Mouse (Mus musculus) spleen, adult 18-20 months (tissue): ENCODE results near the gene Diras1.
A peak's percentile ranks its signal among the peaks of the same experiment; 100 is the strongest.

Source experiments
- DNase-seq, 2 experiments: peaks; one replicate each; pipeline ENCODE4 v3.0.0; 2022; ENCODE audit warnings: mixed read lengths in 2 of 2

The Diras1 gene

GRCm38 (mm10) chr10:81028219-81028618, 2.8 kb upstream of the Diras1 start:
- DNase-seq = no peak

DNA sequence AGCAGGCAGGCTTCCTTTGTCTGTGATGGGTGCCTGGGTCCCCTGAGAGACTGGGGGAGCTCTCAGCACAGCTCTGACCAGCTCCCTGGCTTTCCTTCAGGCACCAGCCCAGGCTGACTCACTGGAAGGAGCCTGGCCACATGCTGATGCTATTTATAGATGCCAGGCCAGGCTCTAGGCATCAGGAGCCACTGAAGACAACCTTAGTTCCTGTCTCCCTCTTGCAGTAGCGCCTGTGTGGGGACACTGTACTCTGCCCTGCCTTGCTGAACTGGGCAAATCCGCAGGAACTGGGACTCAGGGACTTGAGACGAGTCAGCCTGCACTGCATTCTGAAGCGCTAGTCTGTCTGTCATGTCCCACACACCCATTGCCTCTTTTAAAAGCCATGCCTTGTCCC, 1.9 kb upstream of the Diras1 start:
- DNase-seq = no peak

- no peak for DNase-seq
Observed at GRCm38 (mm10) chr10:81026857-81027256, 1.4 kb upstream of the Diras1 start.

- no peak for DNase-seq
Observed at GRCm38 (mm10) chr10:81025047-81025621, 328 bp downstream of the Diras1 start.

GRCm38 (mm10) chr10:81024346-81024937, 1.0 kb downstream of the Diras1 start:
- DNase-seq = no peak

DNA sequence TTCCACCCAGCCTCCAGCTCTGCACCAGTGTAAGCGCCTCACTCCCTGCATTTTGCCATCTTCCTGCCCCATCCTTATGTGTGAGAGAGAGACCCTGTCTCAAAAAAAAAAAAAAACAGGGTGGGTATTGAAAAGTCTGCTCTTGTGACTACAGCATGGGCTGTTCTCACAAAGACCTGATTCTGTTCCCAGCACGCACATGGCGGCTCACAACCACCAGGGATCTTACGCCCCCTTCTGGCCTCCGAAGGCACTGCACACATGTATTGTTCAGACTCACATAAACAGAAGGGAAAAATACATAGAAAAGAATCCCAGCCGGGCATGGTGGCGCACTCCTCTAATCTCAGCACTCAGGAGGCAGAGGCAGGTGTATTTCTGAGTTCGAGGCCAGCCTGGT, 2.7 kb downstream of the Diras1 start:
- no peak for DNase-seq

DNA sequence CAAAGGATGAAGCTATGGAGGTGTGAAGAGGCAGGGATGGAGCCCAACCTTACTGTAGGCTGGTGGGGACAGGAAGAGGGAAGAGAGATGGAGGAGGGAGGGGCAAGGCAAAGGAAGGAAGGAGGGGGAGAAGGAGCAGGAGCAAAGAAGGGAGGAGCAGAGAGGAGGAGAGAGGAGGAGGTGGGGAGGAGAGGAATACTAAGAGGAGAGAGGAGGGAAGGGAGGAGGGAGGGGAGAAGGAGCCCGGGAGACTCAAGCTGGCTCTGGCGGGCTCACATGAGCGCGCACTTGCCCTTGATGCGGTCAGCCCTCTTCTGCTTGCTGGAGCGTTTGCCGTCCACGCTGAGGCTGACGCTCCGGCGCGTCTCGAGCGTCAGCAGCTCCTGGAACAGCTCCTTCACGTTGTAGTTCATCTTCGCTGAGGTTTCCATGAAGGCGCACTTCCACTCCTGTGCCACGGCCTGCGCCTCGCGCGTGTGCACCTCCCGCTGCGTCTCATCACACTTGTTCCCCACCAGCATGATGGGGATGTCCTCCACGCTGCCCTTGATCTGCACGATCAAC, 3.8 kb downstream of the Diras1 start:
- no peak for DNase-seq

DNA sequence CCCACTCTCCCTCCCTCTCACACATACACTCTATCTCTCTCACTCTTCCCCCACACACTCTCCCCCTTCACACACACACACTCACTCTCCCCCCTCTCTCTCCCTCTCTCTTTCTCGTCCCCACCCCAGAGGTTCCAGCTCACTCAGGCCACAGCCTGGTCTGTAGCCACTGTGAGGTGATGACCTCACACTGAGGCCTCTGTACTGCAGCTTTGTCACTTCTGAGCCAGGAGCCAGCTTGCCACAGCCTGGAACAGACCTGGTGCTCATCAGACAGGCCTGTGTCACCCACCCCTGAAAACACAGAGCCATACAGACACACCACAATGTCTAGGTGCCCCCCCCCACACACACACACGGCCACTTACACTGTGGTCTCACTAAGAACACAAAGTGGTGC, 5.3 kb downstream of the Diras1 start:
- DNase-seq = no peak

DNA sequence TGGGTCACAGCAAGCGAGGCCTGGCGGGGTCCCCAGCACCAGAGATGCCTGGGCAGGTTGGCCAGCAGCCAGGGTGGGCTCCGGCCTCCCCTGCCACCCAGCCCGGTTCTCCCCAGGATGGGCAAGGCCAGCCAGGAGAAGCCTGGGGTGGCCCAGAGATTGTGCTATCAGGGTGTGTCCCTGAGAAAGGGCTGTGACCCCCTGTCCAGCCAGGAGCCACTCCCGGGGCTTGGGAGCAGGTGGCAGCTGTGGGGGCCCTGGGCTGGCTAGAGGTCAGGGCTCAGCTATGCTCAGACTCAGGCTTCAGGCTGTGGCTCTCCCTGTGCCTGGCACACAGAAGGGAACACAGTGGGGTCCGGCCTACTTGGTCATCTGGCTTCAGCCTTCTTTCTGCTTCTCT, 5.8 kb downstream of the Diras1 start:
- no peak for DNase-seq

- DNase-seq = no peak
Observed at GRCm38 (mm10) chr10:81018326-81018725, 7.1 kb downstream of the Diras1 start.

GRCm38 (mm10) chr10:81016645-81017044, 8.8 kb downstream of the Diras1 start:
- DNase-seq = peak; percentile 45 to 80

DNA sequence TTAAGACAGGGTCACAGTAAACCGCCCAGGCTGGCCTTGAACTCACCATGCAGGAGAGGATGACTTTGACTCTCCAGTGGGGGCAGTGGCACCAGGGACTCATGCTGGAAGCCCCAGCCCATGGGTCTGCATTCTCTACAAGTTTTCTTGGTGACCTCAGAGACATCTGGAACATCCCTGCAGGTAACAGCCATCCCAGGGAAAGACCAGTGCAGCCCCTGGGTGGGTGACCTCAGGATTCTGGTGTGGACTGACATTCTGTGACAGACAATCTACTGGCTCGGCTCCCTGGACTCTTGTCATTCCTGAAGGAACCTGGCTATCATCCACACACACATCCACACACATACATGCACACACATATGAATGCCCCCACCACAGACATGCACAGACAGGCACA, 9.8 kb downstream of the Diras1 start:
- no peak for DNase-seq

DNA sequence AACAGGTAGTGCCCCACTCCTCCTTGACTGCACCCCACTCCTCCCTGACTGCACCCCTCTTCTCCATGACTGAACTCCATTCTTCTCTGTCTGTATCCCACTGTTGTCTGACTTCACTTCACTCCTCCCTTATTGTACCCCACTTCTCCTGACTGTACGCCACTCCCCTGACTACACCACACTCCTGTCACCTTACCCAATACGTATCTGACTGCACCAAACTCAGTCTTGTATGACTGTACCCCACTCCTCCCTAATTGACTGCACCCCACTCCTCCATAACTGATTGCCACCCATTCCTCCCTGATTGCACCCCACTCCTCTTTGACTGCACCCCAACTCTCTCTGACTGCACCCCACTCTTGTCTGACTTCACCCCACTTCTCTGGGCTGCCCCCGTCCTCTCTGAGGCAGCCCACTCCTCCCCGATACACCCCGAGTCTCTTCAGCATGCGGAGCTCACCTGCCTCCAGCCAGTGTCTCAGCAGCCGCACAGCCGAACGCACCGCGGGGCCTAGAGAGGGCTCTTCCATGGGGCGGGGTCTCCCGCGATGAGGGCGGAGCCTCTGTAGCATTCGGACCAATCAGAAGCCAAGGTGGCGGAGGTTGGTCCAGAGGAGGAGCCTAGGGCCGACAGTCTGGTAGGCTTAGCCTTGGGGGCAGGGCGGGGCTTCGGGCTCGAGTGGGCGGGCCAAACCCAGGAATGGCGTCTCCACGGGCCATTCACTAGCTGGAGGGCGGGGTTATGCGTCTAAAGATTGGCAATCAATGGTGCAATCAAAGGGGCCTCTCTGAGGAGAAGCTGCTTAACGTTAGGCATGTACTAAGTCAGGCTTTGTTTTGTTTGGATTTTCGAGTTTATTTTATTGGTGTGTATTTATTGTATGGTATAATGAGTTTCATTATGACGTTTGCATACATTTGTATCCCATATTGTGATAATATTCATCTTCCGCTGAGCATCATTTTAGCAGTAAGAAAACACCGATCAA, 10.8 kb downstream of the Diras1 start, which contains the start of gene Gng7:
TSS of gene Gng7 (minus strand) at position 553 of the 992 bp plus-strand sequence.
- DNase-seq = peak; percentile 87 to 88

DNA sequence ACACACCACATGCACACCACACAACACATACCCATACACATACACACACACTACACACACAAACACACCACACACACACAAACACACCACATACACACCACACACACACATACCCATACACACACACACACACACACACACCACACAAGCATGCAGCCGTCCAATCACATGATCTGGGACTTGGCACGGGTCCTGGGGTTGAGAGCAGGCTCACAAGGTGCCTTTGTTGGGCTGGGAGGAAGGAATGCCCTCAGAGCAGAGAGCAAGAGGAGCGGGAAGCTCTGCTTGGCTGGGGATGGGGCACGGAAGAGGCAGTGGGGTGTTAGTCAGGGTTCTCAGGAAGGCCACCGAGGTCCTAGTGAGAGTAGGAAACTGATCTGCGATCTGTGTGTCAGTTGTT, 14.6 kb downstream of the Diras1 start:
- DNase-seq = no peak

DNA sequence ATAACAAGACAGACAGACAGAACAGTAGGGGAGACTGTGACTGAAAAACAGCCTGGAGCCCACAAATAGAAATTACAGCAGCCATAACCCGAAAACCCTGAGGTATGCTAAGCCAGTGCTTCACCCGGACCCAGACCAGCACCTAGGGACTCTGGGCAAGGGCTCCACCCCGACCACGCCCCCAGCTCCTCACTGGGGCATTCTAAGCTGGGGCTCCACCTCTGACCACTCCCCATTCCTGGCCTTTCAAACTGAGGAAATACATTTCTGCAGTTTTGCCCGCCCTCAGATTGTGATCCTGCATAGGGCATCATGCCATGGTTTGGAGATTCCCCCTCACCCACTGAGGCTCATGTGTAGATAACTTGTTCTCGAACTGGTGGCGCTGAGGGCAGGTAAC, 18.2 kb downstream of the Diras1 start:
- no peak for DNase-seq

- no peak for DNase-seq
Observed at GRCm38 (mm10) chr10:81006005-81006677, 19.3 kb downstream of the Diras1 start.

- no peak for DNase-seq
Observed at GRCm38 (mm10) chr10:81001161-81001560, 24.3 kb downstream of the Diras1 start.

GRCm38 (mm10) chr10:81000197-81001062, 25.0 kb downstream of the Diras1 start:
- DNase-seq = no peak

DNA sequence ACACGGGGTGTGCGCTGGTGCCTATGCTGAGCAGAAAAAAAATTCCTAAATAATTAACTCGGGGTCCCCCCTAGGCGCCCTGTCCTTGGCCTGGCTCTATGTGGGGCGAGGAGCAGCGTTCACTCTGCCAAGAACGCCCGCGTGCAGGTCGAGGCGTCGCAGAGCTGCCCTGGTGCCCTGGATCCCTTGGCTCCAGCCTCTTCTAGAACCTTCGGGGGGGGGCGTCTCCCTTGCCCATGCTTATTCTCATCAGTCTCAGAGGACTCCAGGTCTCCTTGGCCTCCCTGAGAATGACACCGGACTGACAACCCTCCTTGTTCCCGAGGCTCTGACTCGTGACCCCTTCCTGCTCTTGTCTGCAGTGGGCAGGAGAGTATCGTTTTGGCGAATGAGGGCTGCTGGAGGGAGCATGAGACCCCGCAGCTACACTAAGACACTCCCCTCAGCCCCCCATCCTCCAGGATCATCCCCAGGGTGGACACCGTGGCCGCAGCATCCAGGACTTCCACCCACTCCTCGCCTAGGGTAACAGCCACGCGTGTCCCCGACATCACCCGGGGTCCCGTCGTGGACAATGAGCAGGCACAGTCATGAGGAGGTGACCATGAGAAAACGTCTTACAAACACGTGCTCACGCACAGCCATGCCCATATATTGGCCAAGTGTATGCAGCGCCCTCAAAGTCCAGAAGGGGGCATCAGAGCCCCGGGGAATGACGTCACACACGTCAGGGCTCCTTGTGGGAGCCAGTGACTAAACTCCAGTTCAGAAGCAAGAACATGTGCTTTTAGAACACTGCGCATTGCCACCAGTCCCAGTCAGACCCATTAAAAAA, 25.9 kb downstream of the Diras1 start:
- DNase-seq = peak; percentile 72 to 84

- peak; percentile 38 to 52 for DNase-seq
Observed at GRCm38 (mm10) chr10:80998778-80999177, 26.7 kb downstream of the Diras1 start.

DNA sequence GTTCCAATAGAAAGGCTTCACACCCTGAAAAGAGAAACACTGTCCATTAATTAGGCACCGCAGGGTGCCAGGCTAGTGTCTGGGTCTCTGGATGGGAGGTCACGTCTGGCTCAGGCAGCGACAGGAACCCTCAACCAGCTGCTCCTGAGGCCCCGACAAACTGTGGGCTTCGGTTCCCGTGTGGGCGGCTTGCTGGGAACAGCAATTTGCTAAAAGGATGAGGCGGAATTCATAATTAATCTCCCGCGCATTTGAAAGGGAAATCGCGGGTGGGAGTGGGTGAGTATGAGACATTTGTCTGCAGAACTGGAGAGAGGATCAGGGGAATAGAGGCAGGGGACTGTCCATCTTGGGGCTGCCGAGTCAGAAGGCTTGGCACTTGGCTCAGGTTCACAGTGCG, 27.4 kb downstream of the Diras1 start:
- DNase-seq = no peak
